Comparison of ENCODE assay signal across 9 mouse cellular contexts in genomic region chr15:102512010-102512409, GRCm38 (mm10). TPM values are rescaled to one million over a fixed set of nuclear protein-coding genes. Genes with fewer than 3 reads are reported as not detected.
DNase-seq lines count a peak whose midpoint lies in the region; ATAC-seq and TF ChIP-seq lines count a peak whose summit lies in the region.
"Had no signal": no experiment of that assay in that cellular context is flagged by ENCODE, and none has a peak within 500 bp of the region (broad histone marks: within the 10 kb centered on the region; RNA-seq: fewer than 3 reads in every experiment).

No protein-coding gene starts in this region.

- no peaks in the 10 kb centered on the region for H3K36me3 ChIP-seq in liver, embryonic 11.5 days (ENCODE audit: control insufficient read depth, insufficient read depth, low read length)
- no peaks in the 10 kb centered on the region for H3K36me3 ChIP-seq in liver, postnatal 0 days (replicated peaks; ENCODE audit: insufficient read depth, low read length)
- peaks cover 12% of the 10 kb centered on the region for H3K36me3 ChIP-seq in forebrain, embryonic 12.5 days (replicated peaks)
- H3K36me3 ChIP-seq in intestine, embryonic 16.5 days (ENCODE audit: control insufficient read depth, insufficient read depth, low read length): no peaks in the 10 kb centered on the region
- H3K36me3 ChIP-seq in stomach, embryonic 15.5 days: no peaks in the 10 kb centered on the region

- H3K4me1 ChIP-seq in liver, embryonic 11.5 days (replicated peaks; ENCODE audit: control insufficient read depth, insufficient read depth, low read length): peaks cover 23% of the 10 kb centered on the region
- H3K4me1 ChIP-seq in liver, postnatal 0 days (ENCODE audit: insufficient read depth): peaks cover 21% of the 10 kb centered on the region
- H3K4me1 ChIP-seq in forebrain, embryonic 12.5 days: peaks cover 73% of the 10 kb centered on the region
- H3K4me1 ChIP-seq in intestine, embryonic 16.5 days (ENCODE audit: control insufficient read depth, insufficient read depth, low read length): peaks cover 20% of the 10 kb centered on the region
- H3K4me1 ChIP-seq in stomach, embryonic 15.5 days: peaks cover 37% of the 10 kb centered on the region

- no peak overlapping the region for H3K4me3 ChIP-seq in liver, embryonic 11.5 days (ENCODE audit: low read depth, low read length)
- no peak overlapping the region for H3K4me3 ChIP-seq in liver, postnatal 0 days (ENCODE audit: low read depth, low read length)
- 0 out of 2 replicates have a peak overlapping the region, but pooled peaks have one; percentile 4 for H3K4me3 ChIP-seq in forebrain, embryonic 12.5 days (replicated peaks)
- no peak overlapping the region for H3K4me3 ChIP-seq in intestine, embryonic 16.5 days (ENCODE audit: low read length)
- H3K4me3 ChIP-seq in stomach, embryonic 15.5 days (replicated peaks): no peak overlapping the region

- DNase-seq in liver, embryonic 11.5 days (ENCODE audit: low spot score): no peak
- DNase-seq in liver, postnatal 0 days: no peak
- no peak for DNase-seq in adrenal gland, postnatal 36 days
- no peak for DNase-seq in kidney, postnatal 36 days
- DNase-seq: lung, embryonic 14.5 days had no signal

- H3K9ac ChIP-seq in liver, embryonic 11.5 days (ENCODE audit: low read depth, low read length): no peak overlapping the region
- no peak overlapping the region for H3K9ac ChIP-seq in liver, postnatal 0 days (replicated peaks)
- H3K9ac ChIP-seq in forebrain, embryonic 12.5 days: peak overlapping the region; percentile 30
- H3K9ac ChIP-seq in intestine, embryonic 16.5 days (ENCODE audit: low read depth, low read length): 0 out of 2 replicates have a peak overlapping the region, but pooled peaks have one; percentile 35
- H3K9ac ChIP-seq in stomach, embryonic 15.5 days: no peak overlapping the region

- H3K9me3 ChIP-seq in liver, embryonic 11.5 days (ENCODE audit: control insufficient read depth, low read length): no peaks in the 10 kb centered on the region
- H3K9me3 ChIP-seq in liver, postnatal 0 days (ENCODE audit: low read length): no peaks in the 10 kb centered on the region
- H3K9me3 ChIP-seq in forebrain, embryonic 12.5 days: no peaks in the 10 kb centered on the region
- H3K9me3 ChIP-seq in intestine, embryonic 16.5 days (ENCODE audit: control insufficient read depth, low read length): no peaks in the 10 kb centered on the region
- no peaks in the 10 kb centered on the region for H3K9me3 ChIP-seq in stomach, embryonic 15.5 days

- TF ChIP-seq CTCF in liver, postnatal 0 days (IDR thresholded peaks at IDR 0.05; ENCODE audit: low read depth): no peak

- WGBS in liver, embryonic 11.5 days: 48% methylated on average over 5 of the region's 5 CpGs
- WGBS in liver, postnatal 0 days (ENCODE audit: insufficient replicate concordance): 65% methylated on average over 5 of the region's 5 CpGs
- 33% methylated on average over 5 of the region's 5 CpGs for WGBS in forebrain, embryonic 12.5 days
- WGBS in intestine, embryonic 16.5 days: 38% methylated on average over 5 of the region's 5 CpGs
- 41% methylated on average over 5 of the region's 5 CpGs for WGBS in stomach, embryonic 15.5 days

- ATAC-seq in liver, embryonic 11.5 days (replicated peaks; ENCODE audit: low FRiP score): no peak
- ATAC-seq in liver, postnatal 0 days: no peak
- no peak for ATAC-seq in forebrain, embryonic 12.5 days (ENCODE audit: low FRiP score)
- ATAC-seq in intestine, embryonic 16.5 days: no peak
- ATAC-seq in stomach, embryonic 15.5 days (ENCODE audit: insufficient read depth, low FRiP score, low read depth): no peak

- 0 out of 2 replicates have a peak overlapping the region, but pooled peaks have one; percentile 30 for H3K27ac ChIP-seq in liver, embryonic 11.5 days (ENCODE audit: low read depth, low read length)
- no peak overlapping the region for H3K27ac ChIP-seq in liver, postnatal 0 days (ENCODE audit: low read depth)
- peak overlapping the region; percentile 90 for H3K27ac ChIP-seq in forebrain, embryonic 12.5 days
- 0 out of 2 replicates have a peak overlapping the region, but pooled peaks have one; percentile 72 for H3K27ac ChIP-seq in intestine, embryonic 16.5 days (ENCODE audit: low read length)
- H3K27ac ChIP-seq in stomach, embryonic 15.5 days: peak overlapping the region; percentile 87; the same call in 1 of the 2 replicates

- H3K27me3 ChIP-seq in liver, embryonic 11.5 days (replicated peaks; ENCODE audit: control insufficient read depth, insufficient read depth, low read length): no peaks in the 10 kb centered on the region
- H3K27me3 ChIP-seq in liver, postnatal 0 days (ENCODE audit: insufficient read depth, low read length): 0 out of 2 replicates have a peak, but pooled peaks cover 5% of the 10 kb centered on the region
- H3K27me3 ChIP-seq in forebrain, embryonic 12.5 days: no peaks in the 10 kb centered on the region
- H3K27me3 ChIP-seq in intestine, embryonic 16.5 days (replicated peaks; ENCODE audit: control insufficient read depth, insufficient read depth, low read length): no peaks in the 10 kb centered on the region
- H3K27me3 ChIP-seq in stomach, embryonic 15.5 days (replicated peaks): no peaks in the 10 kb centered on the region

- no peak for TF ChIP-seq EP300 in liver, postnatal 0 days (IDR thresholded peaks at IDR 0.05; ENCODE audit: low read depth)

- peak overlapping the region; percentile 89 for H3K4me2 ChIP-seq in liver, embryonic 11.5 days
- no peak overlapping the region for H3K4me2 ChIP-seq in liver, postnatal 0 days (ENCODE audit: low read depth, low read length)
- H3K4me2 ChIP-seq in forebrain, embryonic 12.5 days: peak overlapping the region; percentile 71
- no peak overlapping the region for H3K4me2 ChIP-seq in intestine, embryonic 16.5 days (ENCODE audit: low read depth, low read length)
- H3K4me2 ChIP-seq in stomach, embryonic 15.5 days: no peak overlapping the region

RNA-seq across cellular contexts. Expression of gene Map3k12, which starts 4.9 kb away (rescaled TPM):
- 7.7 and 7.9 TPM in 2 replicates for polyA plus RNA-seq in liver, embryonic 11.5 days (2014; fragmentation: Nextera tagmentation; extraction: Ambion mirVana)
- 0.53 and 0.85 TPM in 2 replicates for polyA plus RNA-seq in liver, postnatal 0 days (2015; fragmentation: Nextera tagmentation; extraction: Ambion mirVana)
- 39.4 and 40.1 TPM in 2 replicates for polyA plus RNA-seq in forebrain, embryonic 12.5 days (2016; fragmentation: Nextera tagmentation; extraction: Ambion mirVana)
- polyA plus RNA-seq in intestine, embryonic 16.5 days (2015; fragmentation: Nextera tagmentation; extraction: Ambion mirVana): 9.2 TPM in 2 replicates
- 13.4 and 15.5 TPM in 2 replicates for polyA plus RNA-seq in stomach, embryonic 15.5 days (2015; fragmentation: Nextera tagmentation; extraction: Ambion mirVana)
- total RNA-seq in adrenal gland, postnatal 36 days (2021): 1 to 10 TPM; 8.0 to 8.9 TPM

RNA-seq across cellular contexts. Expression of gene Tarbp2, which starts 6.0 kb away (rescaled TPM):
- 96.7 and 105 TPM in 2 replicates for polyA plus RNA-seq in liver, embryonic 11.5 days (2014; fragmentation: Nextera tagmentation; extraction: Ambion mirVana)
- polyA plus RNA-seq in liver, postnatal 0 days (2015; fragmentation: Nextera tagmentation; extraction: Ambion mirVana): 26.8 and 27.8 TPM in 2 replicates
- polyA plus RNA-seq in forebrain, embryonic 12.5 days (2016; fragmentation: Nextera tagmentation; extraction: Ambion mirVana): 91.9 and 93.5 TPM in 2 replicates
- 91.3 and 105 TPM in 2 replicates for polyA plus RNA-seq in intestine, embryonic 16.5 days (2015; fragmentation: Nextera tagmentation; extraction: Ambion mirVana)
- polyA plus RNA-seq in stomach, embryonic 15.5 days (2015; fragmentation: Nextera tagmentation; extraction: Ambion mirVana): 87.3 and 92.0 TPM in 2 replicates
- 10 to 100 TPM; 32.5 to 33.5 TPM for total RNA-seq in adrenal gland, postnatal 36 days (2021)

RNA-seq across cellular contexts. Expression of gene Gm10337, which starts 8.5 kb away (rescaled TPM):
- not detected in 2 replicates for polyA plus RNA-seq in liver, embryonic 11.5 days (2014; fragmentation: Nextera tagmentation; extraction: Ambion mirVana)
- polyA plus RNA-seq in liver, postnatal 0 days (2015; fragmentation: Nextera tagmentation; extraction: Ambion mirVana): not detected in 2 replicates
- 3.9 and 7.9 TPM in 2 replicates for polyA plus RNA-seq in forebrain, embryonic 12.5 days (2016; fragmentation: Nextera tagmentation; extraction: Ambion mirVana)
- polyA plus RNA-seq in intestine, embryonic 16.5 days (2015; fragmentation: Nextera tagmentation; extraction: Ambion mirVana): 5.5 TPM in 1 of 2 replicates, not detected in the other
- 5.0 and 8.1 TPM in 2 replicates for polyA plus RNA-seq in stomach, embryonic 15.5 days (2015; fragmentation: Nextera tagmentation; extraction: Ambion mirVana)
- total RNA-seq in adrenal gland, postnatal 36 days (2021): not detected
- polyA plus RNA-seq: lung, embryonic 14.5 days; thymus, postnatal 0 days had no signal

RNA-seq across cellular contexts. Expression of gene Npff, which starts 12.7 kb away (rescaled TPM):
- 0.86 and 1.2 TPM in 2 replicates for polyA plus RNA-seq in liver, embryonic 11.5 days (2014; fragmentation: Nextera tagmentation; extraction: Ambion mirVana)
- 0.42 and 0.60 TPM in 2 replicates for polyA plus RNA-seq in liver, postnatal 0 days (2015; fragmentation: Nextera tagmentation; extraction: Ambion mirVana)
- polyA plus RNA-seq in forebrain, embryonic 12.5 days (2016; fragmentation: Nextera tagmentation; extraction: Ambion mirVana): 2.7 and 2.9 TPM in 2 replicates
- 1.8 and 1.9 TPM in 2 replicates for polyA plus RNA-seq in intestine, embryonic 16.5 days (2015; fragmentation: Nextera tagmentation; extraction: Ambion mirVana)
- 2.7 TPM in 2 replicates for polyA plus RNA-seq in stomach, embryonic 15.5 days (2015; fragmentation: Nextera tagmentation; extraction: Ambion mirVana)
- total RNA-seq in adrenal gland, postnatal 36 days (2021): 1 to 10 TPM; 2.5 to 3.6 TPM

RNA-seq across cellular contexts. Expression of gene Pcbp2, which starts 41.7 kb away (rescaled TPM):
- polyA plus RNA-seq in liver, embryonic 11.5 days (2014; fragmentation: Nextera tagmentation; extraction: Ambion mirVana): 187 and 220 TPM in 2 replicates
- 68.4 and 70.9 TPM in 2 replicates for polyA plus RNA-seq in liver, postnatal 0 days (2015; fragmentation: Nextera tagmentation; extraction: Ambion mirVana)
- polyA plus RNA-seq in forebrain, embryonic 12.5 days (2016; fragmentation: Nextera tagmentation; extraction: Ambion mirVana): 191 and 192 TPM in 2 replicates
- polyA plus RNA-seq in intestine, embryonic 16.5 days (2015; fragmentation: Nextera tagmentation; extraction: Ambion mirVana): 138 and 152 TPM in 2 replicates
- polyA plus RNA-seq in stomach, embryonic 15.5 days (2015; fragmentation: Nextera tagmentation; extraction: Ambion mirVana): 182 and 192 TPM in 2 replicates
- 100 to 1,000 TPM; 724 to 759 TPM for total RNA-seq in adrenal gland, postnatal 36 days (2021)

Comparison
In these comparisons a context has a peak if more than half of its experiments do, and no peak if none do; other contexts are left out.
1. H3K4me2 ChIP-seq: peak in liver, embryonic 11.5 days (single experiment) and forebrain, embryonic 12.5 days (single experiment); none in liver, postnatal 0 days (single experiment), intestine, embryonic 16.5 days (single experiment) and stomach, embryonic 15.5 days (single experiment).
2. H3K9ac ChIP-seq: peak in forebrain, embryonic 12.5 days (single experiment) and intestine, embryonic 16.5 days (single experiment); none in liver, embryonic 11.5 days (single experiment), liver, postnatal 0 days (single experiment) and stomach, embryonic 15.5 days (single experiment).